In genomic region chr10:99353541-99354292, GRCm38 (mm10) we compare ENCODE assay signal across 9 mouse cellular contexts.
DNase-seq lines count a peak whose midpoint lies in the region; ATAC-seq lines count a peak whose summit lies in the region.
"Had no signal": no experiment of that assay in that cellular context is flagged by ENCODE, and none has a peak within 500 bp of the region (broad histone marks: within the 10 kb centered on the region; RNA-seq: fewer than 3 reads in every experiment).

No protein-coding gene starts in this region.

- 40% methylated on average over 18 of the region's 18 CpGs for WGBS in forebrain, embryonic 16.5 days
- 41% methylated on average over 18 of the region's 18 CpGs for WGBS in forebrain, embryonic 15.5 days

- no peaks in the 10 kb centered on the region for H3K27me3 ChIP-seq in forebrain, embryonic 16.5 days (replicated peaks; ENCODE audit: control insufficient read depth, insufficient read depth, low read length)
- H3K27me3 ChIP-seq in forebrain, embryonic 15.5 days = no peaks in the 10 kb centered on the region; the same call in 1 of the 2 replicates
- H3K27me3 ChIP-seq: heart, embryonic 13.5 days had no signal

- intact Hi-C loops in gastrocnemius, postnatal 36 days (cut with DNase I) = no loop called here

- H3K4me3 ChIP-seq in forebrain, embryonic 16.5 days (replicated peaks; ENCODE audit: low read length) = no peak overlapping the region
- no peak overlapping the region for H3K4me3 ChIP-seq in forebrain, embryonic 15.5 days
- H3K4me3 ChIP-seq: heart, embryonic 13.5 days had no signal

- H3K27ac ChIP-seq in forebrain, embryonic 16.5 days (ENCODE audit: low read length) = no peak overlapping the region
- H3K27ac ChIP-seq in forebrain, embryonic 15.5 days (replicated peaks) = no peak overlapping the region
- H3K27ac ChIP-seq: heart, embryonic 13.5 days had no signal

- H3K9me3 ChIP-seq in forebrain, embryonic 16.5 days (ENCODE audit: control insufficient read depth, low read length) = no peaks in the 10 kb centered on the region
- no peaks in the 10 kb centered on the region for H3K9me3 ChIP-seq in forebrain, embryonic 15.5 days
- H3K9me3 ChIP-seq: heart, embryonic 13.5 days had no signal

- ATAC-seq in forebrain, embryonic 16.5 days = no peak; the same call in 1 of the 2 replicates
- no peak for ATAC-seq in forebrain, embryonic 15.5 days (replicated peaks)

- H3K9ac ChIP-seq in forebrain, embryonic 16.5 days (replicated peaks; ENCODE audit: low read depth, low read length) = no peak overlapping the region
- no peak overlapping the region for H3K9ac ChIP-seq in forebrain, embryonic 15.5 days (replicated peaks)
- H3K9ac ChIP-seq: heart, embryonic 13.5 days had no signal

- peak; percentile 14 for DNase-seq in CD4-positive helper T cell, adult 2 months (ENCODE audit: low read depth, low spot score)
- DNase-seq in embryo, embryonic 10 days (ENCODE audit: low spot score) = peak; percentile 46
- DNase-seq in kidney, postnatal 36 days = peak; percentile 36 to 75
- DNase-seq in skeletal muscle tissue, adult 2 months (ENCODE audit: low read depth, low spot score) = peak; percentile 36
- DNase-seq in right cerebral cortex, postnatal 14 days = no peak
- DNase-seq in gastrocnemius, postnatal 36 days = no peak

- H3K36me3 ChIP-seq in forebrain, embryonic 16.5 days (ENCODE audit: control insufficient read depth, insufficient read depth) = no peaks in the 10 kb centered on the region
- H3K36me3 ChIP-seq in forebrain, embryonic 15.5 days = no peaks in the 10 kb centered on the region
- H3K36me3 ChIP-seq: heart, embryonic 13.5 days had no signal

- H3K4me2 ChIP-seq in forebrain, embryonic 16.5 days (ENCODE audit: low read length) = peak overlapping the region; percentile 20
- no peak overlapping the region for H3K4me2 ChIP-seq in forebrain, embryonic 15.5 days (replicated peaks)
- H3K4me2 ChIP-seq: heart, embryonic 13.5 days had no signal

- no peaks in the 10 kb centered on the region for H3K4me1 ChIP-seq in forebrain, embryonic 16.5 days (replicated peaks; ENCODE audit: control insufficient read depth, insufficient read depth, low read length)
- peaks cover 7% of the 10 kb centered on the region for H3K4me1 ChIP-seq in forebrain, embryonic 15.5 days
- H3K4me1 ChIP-seq: heart, embryonic 13.5 days had no signal

Comparison
In these comparisons a context has a peak if more than half of its experiments do, and no peak if none do; other contexts are left out.
1. DNase-seq: peak in CD4-positive helper T cell, adult 2 months (single experiment), embryo, embryonic 10 days (single experiment), kidney, postnatal 36 days (2 of 2) and skeletal muscle tissue, adult 2 months (single experiment); none in right cerebral cortex, postnatal 14 days (single experiment) and gastrocnemius, postnatal 36 days (0 of 2).